Mouse (Mus musculus): ENCODE measurements around the gene Dhrs7.
A peak's percentile ranks its signal among the peaks of the same experiment; 100 is the strongest.

Dhrs7 gene

GRCm38 (mm10) chr12:72664735-72665337 is at the start of gene Dhrs7:
Dhrs7 (minus strand) TSS chr12:72664909.
- peak; percentile 100 for DNase-seq

DNA sequence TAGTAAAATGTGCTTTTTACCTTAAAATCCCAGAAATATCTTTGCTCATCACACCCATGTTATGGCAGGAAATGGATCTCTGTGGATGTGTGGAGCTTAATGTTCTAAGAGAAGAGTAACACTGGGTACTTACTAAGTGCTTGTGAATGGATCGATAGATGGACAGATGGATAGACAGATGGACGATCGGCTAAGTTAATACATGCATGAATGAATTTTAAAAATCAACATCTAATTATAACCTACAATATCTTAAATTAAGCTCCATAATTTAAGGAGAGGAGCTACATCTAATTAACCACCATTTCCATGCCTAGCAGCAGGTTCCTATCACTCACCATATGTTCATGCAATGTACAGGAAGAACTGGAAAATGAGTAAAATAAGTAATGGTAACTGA is 45.3 kb upstream of the Dhrs7 start:
- DNase-seq: no peak

- DNase-seq: no peak
Measured at GRCm38 (mm10) chr12:72704068-72704467, 39.4 kb upstream of the Dhrs7 start.

DNA sequence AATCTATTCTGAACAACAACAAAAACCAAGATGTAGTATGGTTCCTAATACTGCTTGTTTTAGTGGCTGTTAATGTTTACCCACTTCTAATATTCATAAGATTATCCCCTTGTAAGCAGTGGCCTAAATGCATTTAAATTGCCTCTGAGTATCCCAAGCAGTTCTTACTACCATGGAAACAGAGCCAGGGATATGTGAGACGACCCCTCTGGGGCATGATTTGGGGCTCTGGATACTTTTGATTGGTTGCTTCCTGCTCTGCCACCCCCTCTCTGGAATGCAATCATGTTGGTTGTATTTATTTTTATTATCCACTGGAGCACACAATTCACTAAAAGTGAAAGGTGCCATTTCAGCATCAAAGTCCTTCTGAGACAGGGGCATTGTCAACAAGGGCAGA is 35.3 kb upstream of the Dhrs7 start:
- DNase-seq: no peak

DNA sequence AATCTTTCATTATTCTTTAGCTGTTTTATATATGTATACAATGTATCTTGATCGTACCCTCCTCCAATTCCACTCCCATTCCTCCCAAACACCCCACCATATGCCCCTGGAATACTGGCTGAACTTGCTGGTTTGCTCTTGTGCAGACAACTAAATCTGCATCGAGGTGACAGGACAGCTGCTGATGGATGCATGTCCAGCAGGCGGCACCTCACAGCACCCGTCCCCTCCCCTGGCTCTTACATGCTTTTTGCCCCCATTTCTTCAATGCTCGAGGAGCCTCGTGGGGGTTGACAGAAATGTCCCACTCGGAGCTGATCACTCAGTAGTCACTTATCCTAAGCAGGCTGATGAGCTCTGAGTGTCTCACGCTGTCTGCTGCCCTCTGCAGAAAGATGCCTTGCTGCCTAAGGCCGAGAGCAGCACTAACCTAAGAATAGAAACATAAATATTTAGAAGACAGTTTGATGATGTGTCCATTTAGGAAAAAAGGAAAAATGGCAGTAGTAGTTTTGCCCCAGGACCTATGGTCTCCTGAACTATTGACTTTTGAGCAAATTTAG is 30.3 kb upstream of the Dhrs7 start:
- peak; percentile 81 for DNase-seq

DNA sequence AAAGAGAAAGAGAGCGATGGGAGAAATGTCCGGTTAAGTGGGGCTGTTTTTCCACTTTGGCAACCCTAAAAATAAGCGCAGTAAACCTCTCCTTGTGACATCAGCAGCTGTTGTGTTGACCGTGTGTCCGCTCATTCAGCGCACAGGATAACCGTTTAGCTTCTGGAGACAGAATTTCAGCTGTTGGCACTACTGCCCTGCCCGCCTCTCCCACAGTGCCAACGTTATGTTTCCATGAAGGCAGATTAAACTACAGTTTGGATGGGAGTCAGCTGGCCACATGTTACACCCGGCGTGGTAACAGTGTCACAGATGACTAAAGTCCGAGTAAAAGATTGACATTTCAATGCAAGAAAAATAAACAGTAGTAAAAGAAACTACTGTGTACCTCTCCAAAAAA is 29.7 kb upstream of the Dhrs7 start:
- DNase-seq: peak; percentile 89

- peak; percentile 68 for DNase-seq
Measured at GRCm38 (mm10) chr12:72693895-72694294, 29.2 kb upstream of the Dhrs7 start.

DNA sequence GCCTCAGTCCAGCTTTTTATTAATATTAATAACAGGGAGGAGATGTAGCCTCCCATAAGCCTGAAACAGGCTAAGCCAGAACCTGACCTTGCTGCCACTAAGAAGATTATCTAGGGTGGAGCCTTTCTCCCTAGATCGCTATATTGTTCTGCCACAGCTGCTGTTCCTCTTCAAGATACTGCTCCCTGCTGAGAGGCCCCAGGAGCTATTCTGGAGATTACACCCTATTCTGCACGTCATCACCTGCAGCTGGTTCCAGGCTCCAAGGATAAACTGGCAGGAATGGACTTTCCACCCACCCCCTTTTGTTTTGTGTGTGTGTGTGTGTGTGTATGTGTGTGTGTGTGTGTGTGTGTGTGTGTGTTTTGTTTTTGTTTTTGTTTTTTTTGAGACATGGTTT is 23.6 kb upstream of the Dhrs7 start:
- peak; percentile 39 for DNase-seq

DNA sequence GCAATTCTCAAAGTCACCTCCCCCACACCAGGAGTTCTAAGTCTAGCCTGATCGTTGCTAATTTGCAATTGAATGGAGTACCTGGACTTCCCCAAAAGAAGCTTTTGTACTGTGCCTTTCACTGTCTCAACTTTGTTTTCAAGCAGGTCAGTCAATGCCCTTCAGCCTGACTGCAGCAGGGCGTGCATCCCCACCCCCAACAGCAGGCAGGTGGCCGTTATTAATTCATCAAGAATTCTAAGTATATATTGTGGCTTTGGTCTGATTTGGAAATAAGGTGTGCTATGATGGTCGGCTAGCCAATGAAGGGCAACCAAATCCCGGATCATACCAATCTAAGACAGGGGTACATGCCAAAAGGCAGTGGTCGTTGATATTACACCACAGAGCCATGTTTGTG is 23.0 kb upstream of the Dhrs7 start:
- DNase-seq: peak; percentile 39

GRCm38 (mm10) chr12:72686566-72686965 is 21.9 kb upstream of the Dhrs7 start:
- peak; percentile 54 for DNase-seq

- peak; percentile 56 for DNase-seq
Measured at GRCm38 (mm10) chr12:72683612-72684011, 18.9 kb upstream of the Dhrs7 start.

- DNase-seq: peak; percentile 89
Measured at GRCm38 (mm10) chr12:72682511-72683282, 18.0 kb upstream of the Dhrs7 start.

- peak; percentile 57 for DNase-seq
Measured at GRCm38 (mm10) chr12:72681919-72682318, 17.2 kb upstream of the Dhrs7 start.

GRCm38 (mm10) chr12:72679635-72680034 is 14.9 kb upstream of the Dhrs7 start:
- DNase-seq: peak; percentile 33

DNA sequence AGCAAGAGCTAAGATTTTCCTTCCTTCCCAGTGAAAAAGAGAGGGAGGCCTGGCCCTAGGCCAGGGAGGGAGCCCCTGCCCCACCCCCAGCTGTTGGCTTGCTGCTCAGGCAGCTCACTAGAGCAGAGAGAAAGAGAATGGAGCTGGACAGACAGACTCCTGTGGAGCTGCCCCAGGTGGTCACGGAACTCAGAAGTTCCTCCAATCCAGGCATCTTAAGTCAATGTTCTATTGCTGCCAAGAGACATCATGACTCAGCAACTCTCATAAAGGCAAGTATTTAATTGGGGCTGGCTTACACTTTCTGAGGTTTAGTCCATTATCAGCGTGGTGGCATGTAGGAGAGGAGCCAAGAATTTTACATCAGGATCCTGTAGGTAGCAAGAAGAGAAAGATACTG is 10.1 kb upstream of the Dhrs7 start:
- DNase-seq: peak; percentile 82

GRCm38 (mm10) chr12:72674079-72674797 is 9.5 kb upstream of the Dhrs7 start:
- DNase-seq: peak; percentile 91

GRCm38 (mm10) chr12:72671516-72672135 is 6.9 kb upstream of the Dhrs7 start:
- DNase-seq: no peak

GRCm38 (mm10) chr12:72670921-72671320 is 6.2 kb upstream of the Dhrs7 start:
- no peak for DNase-seq

DNA sequence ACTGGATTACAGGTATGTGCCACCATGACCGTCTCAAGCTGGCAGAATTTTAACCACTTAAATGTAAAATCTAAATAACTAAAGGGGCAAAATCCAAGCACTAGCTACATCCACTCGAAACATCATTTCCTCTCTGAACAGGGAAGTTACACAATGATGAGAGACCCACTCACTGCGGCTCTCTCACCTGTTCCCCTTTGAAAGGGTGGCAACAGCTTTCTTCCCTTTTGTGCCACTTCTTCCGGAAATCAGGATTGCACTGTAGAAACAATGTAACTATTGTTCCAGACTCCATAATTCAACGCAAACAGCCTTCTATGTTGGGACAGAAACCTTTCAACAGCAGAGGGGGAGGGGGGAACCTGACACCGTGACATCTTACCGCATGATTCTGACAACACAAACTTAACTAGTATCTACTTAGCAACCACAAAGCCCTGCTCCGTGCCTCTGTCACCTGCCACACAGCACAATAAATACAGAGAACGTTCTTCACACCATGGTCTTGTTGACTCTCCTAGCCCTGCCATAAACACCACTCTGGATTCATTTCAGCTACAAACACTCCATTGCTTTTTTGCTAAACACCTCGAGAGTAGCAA is 3.3 kb upstream of the Dhrs7 start:
- DNase-seq: peak; percentile 91

DNA sequence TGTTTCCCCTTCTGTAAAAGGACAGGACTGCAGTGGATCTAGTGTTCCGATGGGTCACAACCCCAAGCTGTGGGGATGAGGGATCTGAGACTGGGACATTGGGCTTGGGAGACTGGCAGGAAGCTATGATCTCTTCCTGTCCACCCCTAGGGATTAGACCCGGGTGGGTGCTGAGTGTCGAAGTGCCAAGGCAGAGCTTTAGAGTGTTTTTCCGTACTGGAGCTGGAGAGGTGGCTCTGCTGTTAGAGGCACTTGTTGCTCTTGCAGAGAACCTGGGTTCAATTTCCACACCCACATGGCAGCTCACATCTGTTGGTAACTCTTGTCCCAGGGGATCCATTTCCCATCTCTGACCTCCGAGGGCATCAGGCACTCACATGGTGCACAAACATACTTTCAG is 1.3 kb upstream of the Dhrs7 start:
- peak; percentile 91 for DNase-seq

DNA sequence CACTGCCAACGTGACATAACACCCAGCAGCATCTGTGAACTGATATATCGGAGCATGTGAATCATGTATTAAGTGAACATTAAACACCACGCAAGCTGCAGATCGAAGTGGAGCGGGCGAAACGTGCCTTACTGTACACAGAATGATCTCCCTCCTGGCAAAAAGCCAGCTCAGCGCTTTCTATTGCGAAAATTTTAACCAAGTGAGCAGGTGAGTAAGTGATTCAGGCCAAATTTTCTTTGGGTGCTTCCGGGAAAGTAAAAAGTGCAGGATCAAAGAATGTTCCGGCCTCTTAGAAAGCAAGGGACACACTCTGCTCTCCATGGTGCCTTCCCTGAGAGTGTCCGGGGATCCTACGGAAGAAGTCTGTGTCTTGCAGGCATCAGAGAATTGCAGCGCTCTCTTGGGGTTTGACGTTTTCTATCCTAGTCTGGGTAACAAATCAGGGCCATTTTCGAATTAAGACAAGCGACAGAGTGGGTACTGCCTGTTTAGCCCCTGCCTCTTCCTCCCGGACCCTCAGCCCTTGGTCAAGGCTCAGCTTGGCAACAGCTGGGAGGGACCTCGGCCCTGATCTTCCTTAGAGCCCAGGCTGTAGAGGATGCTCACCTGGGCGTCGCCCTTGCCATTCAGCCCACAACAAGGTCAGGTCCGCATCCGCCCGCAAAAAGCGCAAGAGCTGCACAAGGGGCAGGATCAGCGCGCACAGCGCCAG is 532 bp downstream of the Dhrs7 start:
- peak; percentile 91 for DNase-seq

GRCm38 (mm10) chr12:72655775-72656174 is 8.9 kb downstream of the Dhrs7 start:
- peak; percentile 63 for DNase-seq

Data from heart, adult 11 months (tissue).